Mouse (Mus musculus): Measurements from ENCODE around the gene Ces1h.

- no peak for TF ChIP-seq CTCF (IDR thresholded peaks at IDR 0.05; ENCODE audit: control insufficient read depth, insufficient read depth, insufficient replicate concordance, low read depth, low read length)
- TF ChIP-seq POLR2A (IDR thresholded peaks at IDR 0.05; ENCODE audit: control insufficient read depth, low read depth, low read length), result no peak
These were observed 40.0 kb downstream of the Ces1h start for GRCm38 (mm10) chr8:93339531-93339930.
